ENCODE assay signal across 8 mouse cellular contexts in the genomic region with DNA sequence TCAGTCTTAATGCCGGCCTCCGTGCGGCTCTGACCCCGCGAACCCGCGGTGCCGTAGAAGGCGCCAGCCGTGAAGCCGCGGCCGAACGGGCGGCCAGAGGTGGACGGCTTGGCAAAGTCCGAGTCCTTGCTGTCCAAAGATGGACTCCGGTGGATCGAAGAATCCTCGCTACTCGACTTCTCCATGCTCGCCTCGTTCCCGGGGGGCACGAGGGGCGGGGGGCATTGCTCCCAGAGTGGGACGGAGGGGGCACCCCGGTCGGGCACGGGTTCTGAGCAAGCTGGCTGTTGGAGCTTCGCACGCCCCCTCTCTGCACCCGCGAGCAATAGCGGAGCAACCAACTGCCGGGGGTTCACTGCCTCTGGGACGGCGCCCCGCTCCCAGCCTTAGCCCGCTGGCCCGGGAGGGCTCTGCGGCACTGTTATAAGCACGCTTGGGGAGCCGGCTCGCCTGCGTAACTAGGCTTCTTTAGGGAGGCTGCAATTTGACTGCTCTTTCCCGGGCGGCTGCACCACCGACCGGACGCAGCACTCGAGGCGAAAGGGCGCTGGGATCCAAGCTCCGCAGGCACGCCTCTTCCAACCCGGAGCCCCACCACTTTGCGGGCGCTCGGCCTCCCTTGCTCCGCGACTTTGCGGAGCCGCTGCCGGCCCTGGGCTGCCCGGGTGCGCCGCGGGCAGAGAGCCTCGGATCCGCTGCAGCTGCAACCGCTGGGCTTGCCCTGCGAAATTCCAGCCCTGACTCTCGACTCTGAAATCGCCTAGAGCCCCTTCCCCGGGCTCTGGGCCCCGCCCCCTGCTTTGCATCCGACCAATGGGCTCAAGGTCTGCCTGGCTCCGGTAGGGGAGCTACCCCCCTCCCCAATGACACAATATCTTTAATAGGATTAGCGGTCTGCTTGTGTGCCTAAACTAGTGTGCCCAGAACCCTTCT.
DNase-seq lines count a peak whose midpoint lies in the region; ATAC-seq lines count a peak whose summit lies in the region.

No protein-coding gene starts in this region.

- peak; percentile 56 for DNase-seq in right cerebral cortex, adult 18-20 months
- no peak for DNase-seq in right cerebral cortex, postnatal 14 days
- peak; percentile 95 for DNase-seq in embryo, embryonic 10.5 days (ENCODE audit: low spot score)
- DNase-seq in gastrocnemius, postnatal 4 days (ENCODE audit: low spot score in 2 of 2), result peak; percentile 38 to 72
- peak; percentile 43 for DNase-seq in urinary bladder, postnatal 14 days (ENCODE audit: low spot score)

- H3K27me3 ChIP-seq in intestine, embryonic 15.5 days (replicated peaks), result no peaks in the 10 kb centered on the region; the same call in 1 of the 2 replicates
- peaks cover 57% of the 10 kb centered on the region for H3K27me3 ChIP-seq in liver, embryonic 12.5 days (replicated peaks)
- H3K27me3 ChIP-seq in neural tube, embryonic 15.5 days (replicated peaks), result peaks cover 24% of the 10 kb centered on the region

- ATAC-seq in intestine, embryonic 15.5 days, result peak; percentile 84
- peak; percentile 40 for ATAC-seq in liver, embryonic 12.5 days
- ATAC-seq in neural tube, embryonic 15.5 days (ENCODE audit: low FRiP score), result peak; percentile 84

- H3K4me2 ChIP-seq in intestine, embryonic 15.5 days (replicated peaks), result peak overlapping the region; percentile 96
- H3K4me2 ChIP-seq in liver, embryonic 12.5 days, result peak overlapping the region; percentile 68
- H3K4me2 ChIP-seq in neural tube, embryonic 15.5 days, result peak overlapping the region; percentile 98

- peaks cover 41% of the 10 kb centered on the region for H3K4me1 ChIP-seq in intestine, embryonic 15.5 days (replicated peaks)
- H3K4me1 ChIP-seq in liver, embryonic 12.5 days, result peaks cover 21% of the 10 kb centered on the region
- H3K4me1 ChIP-seq in neural tube, embryonic 15.5 days, result peaks cover 63% of the 10 kb centered on the region

- peak overlapping the region; percentile 83 for H3K27ac ChIP-seq in intestine, embryonic 15.5 days
- H3K27ac ChIP-seq in liver, embryonic 12.5 days, result no peak overlapping the region
- peak overlapping the region; percentile 85 for H3K27ac ChIP-seq in neural tube, embryonic 15.5 days (replicated peaks)

- 1% methylated on average over 80 of the region's 80 CpGs for WGBS in intestine, embryonic 15.5 days
- WGBS in liver, embryonic 12.5 days (ENCODE audit: insufficient replicate concordance), result under 1% methylated on average over 80 of the region's 80 CpGs
- WGBS in neural tube, embryonic 15.5 days, result under 1% methylated on average over 80 of the region's 80 CpGs

- peak overlapping the region; percentile 52 for H3K4me3 ChIP-seq in intestine, embryonic 15.5 days (replicated peaks)
- peak overlapping the region; percentile 46 for H3K4me3 ChIP-seq in liver, embryonic 12.5 days
- H3K4me3 ChIP-seq in neural tube, embryonic 15.5 days (replicated peaks), result peak overlapping the region; percentile 59

- peak overlapping the region; percentile 64 for H3K9ac ChIP-seq in intestine, embryonic 15.5 days
- no peak overlapping the region; the same call in 1 of the 2 replicates for H3K9ac ChIP-seq in liver, embryonic 12.5 days
- H3K9ac ChIP-seq in neural tube, embryonic 15.5 days (replicated peaks), result peak overlapping the region; percentile 67

- H3K36me3 ChIP-seq in intestine, embryonic 15.5 days, result no peaks in the 10 kb centered on the region
- H3K36me3 ChIP-seq in liver, embryonic 12.5 days, result no peaks in the 10 kb centered on the region
- H3K36me3 ChIP-seq in neural tube, embryonic 15.5 days, result no peaks in the 10 kb centered on the region

- no peaks in the 10 kb centered on the region for H3K9me3 ChIP-seq in intestine, embryonic 15.5 days
- no peaks in the 10 kb centered on the region for H3K9me3 ChIP-seq in liver, embryonic 12.5 days (replicated peaks)
- no peaks in the 10 kb centered on the region for H3K9me3 ChIP-seq in neural tube, embryonic 15.5 days (replicated peaks)
